Mouse (Mus musculus) thymus, adult 2 months (tissue): ENCODE data around the gene Exoc6b. TPM values are rescaled to one million over a fixed set of nuclear protein-coding genes. Genes with fewer than 3 reads are reported as not detected.

ENCODE experiments used
- DNase-seq: peaks from one replicate; pipeline ENCODE4 v3.0.0; 2021
- H3K27ac ChIP-seq: fragments of 200-500 bp; 2 replicates; pipeline ENCODE4 v1.5.1; 2012; ENCODE audit warnings: low read length, control low read depth; ENCODE audit not compliant: control insufficient read depth, insufficient read depth
- H3K27me3 ChIP-seq: fragments of 200-500 bp; 2 replicates; pipeline ENCODE4 v1.6.1; 2012; ENCODE audit warnings: mild to moderate bottlenecking, low read length, moderate library complexity, mixed read lengths; ENCODE audit not compliant: control insufficient read depth, insufficient read depth
- H3K36me3 ChIP-seq: fragments of 200-500 bp; 2 replicates; pipeline ENCODE4 v1.6.1; 2012; ENCODE audit warnings: mild to moderate bottlenecking, low read length, moderate library complexity; ENCODE audit not compliant: control insufficient read depth, insufficient read depth
- H3K4me1 ChIP-seq: fragments of 200-500 bp; replicated peaks from 2 replicates; pipeline ENCODE4 v1.6.1; 2012; ENCODE audit warnings: low read length; ENCODE audit not compliant: control insufficient read depth, insufficient read depth
- H3K4me3 ChIP-seq: fragments of 200-500 bp; 2 replicates; pipeline ENCODE4 v1.5.1; 2012; ENCODE audit warnings: mild to moderate bottlenecking, low read length, control low read depth, moderate library complexity; ENCODE audit not compliant: control insufficient read depth, insufficient read depth
- CTCF ChIP-seq: fragments of 200-500 bp; IDR thresholded peaks from 2 replicates; pipeline ENCODE4 v1.5.1; 2012; ENCODE audit warnings: mild to moderate bottlenecking, control low read depth, low read length, moderate library complexity, borderline replicate concordance; ENCODE audit not compliant: control insufficient read depth, poor library complexity, insufficient read depth; ENCODE audit errors: extremely low read depth
- POLR2A ChIP-seq: fragments of 200-500 bp; IDR thresholded peaks from 2 replicates; pipeline ENCODE4 v1.6.1; 2012; ENCODE audit warnings: mild to moderate bottlenecking, low read length, control low read depth, moderate library complexity; ENCODE audit not compliant: control insufficient read depth, poor library complexity, insufficient read depth; ENCODE audit errors: extremely low read depth
- WGBS: fragments of 180-500 bp; shearing (Covaris S2); methylation state at CpG from one replicate; pipeline ENCODE4 v1.1.7; 2018; 5-methylcytosine and 5-hydroxymethylcytosine counted together
- polyA plus RNA-seq: library from polyadenylated mRNA; depleted of rRNA; stranded (reverse); fragments of >200 nt; gene quantifications from 2 replicates; pipeline ENCODE4 v1.2.3, GENCODE M21; 2012

Gene Exoc6b
- polyA plus RNA-seq, 1 experiment, result 8.2 TPM

DNA sequence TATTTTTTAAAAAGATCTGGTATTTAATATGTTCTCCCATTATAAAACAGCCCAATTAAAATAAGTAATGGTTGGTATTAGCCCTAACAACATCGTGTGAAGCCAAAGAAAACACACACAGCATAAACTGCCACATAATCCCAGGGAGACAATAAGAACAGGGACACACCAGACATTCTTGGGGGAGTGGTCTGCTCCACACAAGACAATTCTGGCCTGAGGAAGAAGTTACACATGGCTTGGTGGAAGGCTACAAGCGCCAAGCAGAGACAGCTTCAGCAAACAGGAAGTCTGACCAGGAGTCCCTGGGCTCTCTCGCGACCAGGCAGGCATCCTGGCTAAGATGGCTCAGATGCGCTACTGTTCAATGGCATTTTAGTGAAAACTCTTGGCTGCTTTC, 290.3 kb downstream of the Exoc6b start:
- no peak for DNase-seq
- TF ChIP-seq CTCF (no peak), POLR2A (no peak)
- 75% methylated on average over 5 of the region's 5 CpGs for WGBS
- H3K27me3 ChIP-seq, result no peaks in the 10 kb centered on the region
- H3K36me3 ChIP-seq, result no peaks in the 10 kb centered on the region
- no peaks in the 10 kb centered on the region for H3K4me1 ChIP-seq
- no peak overlapping the region for H3K4me3 ChIP-seq
- no peak overlapping the region for H3K27ac ChIP-seq

DNA sequence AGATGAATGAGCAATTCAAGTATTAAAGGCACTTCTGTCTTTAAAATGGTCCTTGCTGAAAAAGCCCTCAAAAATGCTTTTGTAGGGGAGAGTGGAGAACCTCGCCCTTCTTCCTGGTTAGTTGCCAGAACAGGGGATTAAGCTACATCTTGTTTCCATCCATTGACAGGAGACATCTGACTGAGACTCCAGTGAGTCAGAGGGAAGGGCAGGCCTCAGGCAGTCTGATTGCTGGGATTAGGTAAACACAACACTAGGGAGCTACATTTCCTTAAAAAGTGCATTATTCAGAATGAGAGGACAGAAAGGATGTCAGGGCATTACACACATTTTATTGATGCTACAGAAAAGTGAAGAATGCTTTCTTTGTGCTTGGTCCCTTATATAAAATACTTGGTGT, 293.4 kb downstream of the Exoc6b start:
- Histone ChIP-seq H3K27me3 (no peaks in the 10 kb centered on the region), H3K4me1 (no peaks in the 10 kb centered on the region), H3K36me3 (no peaks in the 10 kb centered on the region), H3K27ac (no peak overlapping the region), H3K4me3 (no peak overlapping the region)
- 94% methylated on average over 1 of the region's 1 CpGs for WGBS
- no peak for DNase-seq
- TF ChIP-seq POLR2A, result no peak
- no peak for TF ChIP-seq CTCF

DNA sequence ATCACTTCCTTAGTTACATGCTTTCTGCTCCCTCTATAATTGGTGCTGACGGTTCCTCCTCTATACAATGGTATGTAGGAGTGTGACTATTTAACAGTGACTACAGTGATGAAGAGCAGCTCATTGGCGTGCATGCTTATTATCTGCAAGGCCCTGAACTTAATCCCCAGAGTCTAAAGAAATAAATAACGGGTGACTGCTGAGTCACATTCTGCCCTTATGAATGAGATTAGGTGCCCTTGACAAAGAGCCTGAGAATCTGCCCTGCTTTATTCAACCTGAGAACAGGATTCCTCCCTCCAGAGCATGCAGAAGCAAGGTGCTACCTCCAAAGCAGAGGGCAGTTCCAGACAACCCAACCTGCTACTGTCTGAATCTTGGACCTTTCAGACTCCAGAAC, 314.0 kb downstream of the Exoc6b start:
- H3K36me3 ChIP-seq, result no peaks in the 10 kb centered on the region
- H3K4me3 ChIP-seq, result no peak overlapping the region
- no peak for DNase-seq
- H3K27me3 ChIP-seq, result no peaks in the 10 kb centered on the region
- WGBS, result 97% methylated on average over 3 of the region's 3 CpGs
- H3K27ac ChIP-seq, result no peak overlapping the region
- H3K4me1 ChIP-seq, result no peaks in the 10 kb centered on the region
- no peak for TF ChIP-seq POLR2A
- no peak for TF ChIP-seq CTCF

DNA sequence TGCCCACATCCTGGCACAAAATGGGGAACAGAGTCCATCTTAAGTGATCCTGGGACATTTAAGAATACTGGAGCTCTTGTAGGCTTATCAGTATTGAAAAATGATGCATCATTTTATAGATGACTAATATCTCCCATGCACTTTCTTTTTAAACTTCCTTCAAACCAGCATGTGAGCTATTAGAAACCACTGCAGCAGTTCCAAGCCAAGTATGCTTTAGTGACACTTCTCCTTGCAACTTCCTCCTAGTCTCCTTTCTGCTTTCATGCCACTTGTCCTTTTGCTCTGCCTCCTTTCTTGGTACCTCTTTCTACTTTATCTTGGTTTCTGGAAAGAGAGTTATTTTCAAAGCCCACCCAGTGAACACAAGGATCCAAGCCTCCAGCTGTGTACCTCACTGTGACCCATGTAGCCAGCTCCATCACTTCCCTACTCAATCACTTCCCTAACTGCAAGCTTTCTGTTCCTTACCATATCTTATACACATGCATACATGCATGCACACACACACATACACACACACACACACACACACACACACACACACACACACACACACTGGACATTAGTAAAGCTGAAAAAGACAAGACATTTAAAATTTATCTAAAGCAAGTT, 316.4 kb downstream of the Exoc6b start:
- no peak for DNase-seq
- no peak overlapping the region for H3K27ac ChIP-seq
- TF ChIP-seq CTCF (no peak), POLR2A (no peak)
- H3K4me1 ChIP-seq, result no peaks in the 10 kb centered on the region
- no peak overlapping the region for H3K4me3 ChIP-seq
- H3K27me3 ChIP-seq, result no peaks in the 10 kb centered on the region
- H3K36me3 ChIP-seq, result no peaks in the 10 kb centered on the region

DNA sequence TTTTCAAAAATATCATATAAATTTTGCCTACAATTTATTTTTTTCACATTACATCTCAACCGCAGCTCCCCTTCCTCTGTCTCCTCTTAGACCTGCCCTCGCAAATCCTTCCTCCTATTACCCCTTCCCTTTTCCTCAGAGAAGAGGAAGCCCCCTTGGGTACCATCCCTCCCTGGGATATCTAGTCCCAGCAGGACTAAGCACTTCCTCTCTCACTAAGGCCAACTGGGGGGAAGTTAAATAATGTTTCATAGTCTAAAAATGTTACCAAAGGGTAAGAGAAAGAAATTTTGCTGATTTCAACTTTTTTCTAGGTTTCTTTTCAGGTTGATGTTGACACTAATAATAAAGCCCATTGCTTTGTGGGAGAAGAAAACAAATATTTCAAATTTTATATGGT, 317.9 kb downstream of the Exoc6b start:
- no peak for DNase-seq
- H3K36me3 ChIP-seq, result no peaks in the 10 kb centered on the region
- no peaks in the 10 kb centered on the region for H3K4me1 ChIP-seq
- no peaks in the 10 kb centered on the region for H3K27me3 ChIP-seq
- WGBS, result 55% methylated on average over 2 of the region's 2 CpGs
- H3K27ac ChIP-seq, result no peak overlapping the region
- no peak overlapping the region for H3K4me3 ChIP-seq
- TF ChIP-seq CTCF, result no peak
- no peak for TF ChIP-seq POLR2A

DNA sequence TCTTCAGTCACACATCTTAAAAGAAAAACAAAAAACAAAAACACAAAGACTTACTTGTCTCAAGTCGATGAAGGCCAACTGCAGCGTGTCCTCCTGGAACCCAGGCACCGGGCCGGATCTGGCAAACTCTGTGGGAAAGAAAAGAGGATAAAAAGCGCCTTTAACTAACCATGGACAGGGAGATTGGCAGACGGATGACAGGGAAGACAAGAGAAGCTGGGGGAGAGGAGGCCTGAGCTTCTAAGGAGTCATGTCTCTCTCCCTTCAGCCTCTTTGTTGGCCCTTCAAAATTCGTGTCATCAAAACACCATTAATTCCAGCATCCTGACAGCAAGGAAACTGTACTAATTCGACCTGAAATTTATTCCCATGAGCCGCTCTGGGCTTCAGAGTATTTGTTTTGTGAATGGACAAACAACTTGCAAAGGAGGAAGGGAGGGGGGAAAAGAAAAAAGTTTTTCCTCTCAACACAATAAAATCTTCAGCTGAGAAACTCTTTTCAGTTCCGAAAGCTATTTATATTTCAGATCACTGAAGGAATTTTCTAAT, 322.4 kb downstream of the Exoc6b start:
- Histone ChIP-seq H3K36me3 (no peaks in the 10 kb centered on the region), H3K27ac (no peak overlapping the region), H3K27me3 (no peaks in the 10 kb centered on the region), H3K4me3 (no peak overlapping the region), H3K4me1 (no peaks in the 10 kb centered on the region)
- WGBS, result 91% methylated on average over 10 of the region's 10 CpGs
- DNase-seq, result no peak
- TF ChIP-seq CTCF (no peak), POLR2A (no peak)

DNA sequence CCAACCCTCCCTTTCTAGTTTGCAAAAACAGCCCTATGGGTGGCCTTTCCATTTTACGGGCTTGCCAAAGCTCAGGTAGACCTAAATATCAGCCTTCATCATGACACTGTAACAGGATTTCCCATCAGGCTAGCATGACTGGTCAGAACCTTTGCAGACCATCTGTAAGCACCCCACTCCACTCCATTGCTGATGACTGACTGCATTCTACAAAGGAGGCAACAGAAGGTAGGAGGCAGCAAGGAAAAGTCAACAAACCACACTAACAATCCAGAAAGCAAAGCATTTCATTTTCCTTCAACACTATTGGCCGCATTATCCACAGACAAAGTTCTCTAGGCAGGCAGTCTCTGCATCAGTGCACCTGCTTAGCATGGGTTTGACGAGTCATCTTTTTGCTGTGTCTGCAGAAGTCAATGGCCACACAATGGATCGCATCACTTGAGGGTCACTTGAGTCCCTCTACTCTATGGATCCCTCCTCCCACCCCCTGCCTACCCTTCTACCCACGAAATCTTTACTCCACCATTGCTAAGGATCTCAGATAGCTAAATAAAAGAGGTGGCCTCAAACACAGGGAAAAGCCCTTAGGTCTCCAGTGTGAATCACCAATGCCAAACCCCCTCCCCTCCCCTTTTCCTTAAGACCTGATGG, 323.0 kb downstream of the Exoc6b start:
- Histone ChIP-seq H3K27me3 (no peaks in the 10 kb centered on the region), H3K27ac (no peak overlapping the region), H3K4me3 (no peak overlapping the region), H3K4me1 (no peaks in the 10 kb centered on the region), H3K36me3 (no peaks in the 10 kb centered on the region)
- WGBS, result 94% methylated on average over 5 of the region's 5 CpGs
- DNase-seq, result no peak
- TF ChIP-seq CTCF (no peak), POLR2A (no peak)
